Mouse (Mus musculus) lung, embryonic 14.5 days (tissue): ENCODE measurements around the gene Gm12886. TPM values are rescaled to one million over a fixed set of nuclear protein-coding genes. Genes with fewer than 3 reads are reported as not detected.

Source experiments
- ATAC-seq: fragments of 200-750 bp; cut with Nextera tagmentation; 2 replicates; pipeline ENCODE4 v1.8.0; 2017; ENCODE audit warnings: mild to moderate bottlenecking, moderate TSS enrichment, moderate library complexity; ENCODE audit not compliant: insufficient read depth
- DNase-seq: peaks from one replicate; pipeline ENCODE4 v3.0.0-alpha.2; 2015
- H3K27ac ChIP-seq: fragments of 300-500 bp; sonication (generic); 2 replicates; pipeline ENCODE4 v1.5.1; 2014; ENCODE audit warnings: low read depth, mild to moderate bottlenecking, moderate library complexity
- H3K27me3 ChIP-seq: fragments of 300-500 bp; sonication (generic); 2 replicates; pipeline ENCODE4 v1.6.1; 2014; ENCODE audit warnings: low read length, control low read depth; ENCODE audit not compliant: insufficient read depth
- H3K36me3 ChIP-seq: fragments of 300-500 bp; sonication (generic); 2 replicates; pipeline ENCODE4 v1.6.1; 2014; ENCODE audit warnings: control low read depth; ENCODE audit not compliant: insufficient read depth
- H3K4me1 ChIP-seq: fragments of 300-500 bp; sonication (generic); 2 replicates; pipeline ENCODE4 v1.6.1; 2014; ENCODE audit warnings: antibody characterized with exemption, control low read depth; ENCODE audit not compliant: insufficient read depth
- H3K4me2 ChIP-seq: fragments of 300-500 bp; sonication (generic); 2 replicates; pipeline ENCODE4 v1.6.1; 2014; ENCODE audit warnings: mild to moderate bottlenecking
- H3K4me3 ChIP-seq: fragments of 300-500 bp; sonication (generic); 2 replicates; pipeline ENCODE4 v1.5.1; 2014; ENCODE audit warnings: low read depth, low read length
- H3K9ac ChIP-seq: fragments of 300-500 bp; sonication (generic); 2 replicates; pipeline ENCODE4 v1.6.1; 2014
- H3K9me3 ChIP-seq: fragments of 300-500 bp; sonication (generic); 2 replicates; pipeline ENCODE4 v1.6.1; 2016; ENCODE audit warnings: low read depth, low read length, control low read depth
- CTCF ChIP-seq: IDR thresholded peaks from 2 replicates; pipeline ENCODE4 v1.5.1; 2016; ENCODE audit warnings: antibody characterized with exemption, low read depth
- WGBS: fragments of 180-500 bp; shearing (Covaris S2); extraction: QIAGEN DNeasy Blood & Tissue Kit; methylation state at CpG from one replicate; pipeline ENCODE4 v1.1.7; 2014; 5-methylcytosine and 5-hydroxymethylcytosine counted together
- polyA plus RNA-seq: library from polyadenylated mRNA; unstranded; fragments of >200 nt; fragmentation: Nextera tagmentation; extraction: Ambion mirVana; gene quantifications from 2 replicates; pipeline ENCODE4 v1.2.1, GENCODE M21; 2014

Gm12886 gene
- polyA plus RNA-seq: not detected in 2 replicates

GRCm38 (mm10) chr4:121422999-121423398 is at the start of gene Gm12886:
Gene Gm12886, minus strand, starts transcription at chr4:121423099.
- no peak for TF ChIP-seq CTCF
- no peak for DNase-seq
- Histone ChIP-seq H3K27me3 (no peaks in the 10 kb centered on the region), H3K4me1 (no peaks in the 10 kb centered on the region), H3K4me3 (no peak within 1 kb of the TSS), H3K27ac (no peak within 1 kb of the TSS), H3K4me2 (no peak within 1 kb of the TSS), H3K9me3 (0 out of 2 replicates have a peak, but pooled peaks cover 5% of the 10 kb centered on the region), H3K36me3 (no peaks in the 10 kb centered on the region), H3K9ac (no peak within 1 kb of the TSS)
- no peak for ATAC-seq
- WGBS: 57% methylated on average over 3 of the region's 3 CpGs

Other genes starting within 250 kb of the Gm12886 start
- gene Rlf, start 208.0 kb downstream of the Gm12886 start, polyA plus RNA-seq: 23.2 and 24.6 TPM in 2 replicates
- gene Gm12888, start 98.2 kb downstream of the Gm12886 start, polyA plus RNA-seq: not detected in 2 replicates
- gene Gm12887, start 199.0 kb upstream of the Gm12886 start, polyA plus RNA-seq: not detected in 2 replicates